Mouse (Mus musculus): ENCODE results near the gene Cxcl16. TPM values are rescaled to one million over a fixed set of nuclear protein-coding genes. Genes with fewer than 3 reads are reported as not detected.

Cxcl16 gene
- polyA plus RNA-seq, 1 experiment: 48.0 TPM

GRCm38 (mm10) chr11:70441882-70442281 is 17.9 kb downstream of the Cxcl16 start:
- H3K27me3 ChIP-seq (ENCODE audit: control insufficient read depth, insufficient read depth, low read length): no peaks in the 10 kb centered on the region
- TF ChIP-seq POLR2A (IDR thresholded peaks at IDR 0.05; ENCODE audit: low read depth, low read length) (no peak), CTCF (IDR thresholded peaks at IDR 0.05; ENCODE audit: extremely low read depth, insufficient read length, insufficient replicate concordance, low read depth, low read length) (no peak)
- H3K36me3 ChIP-seq (ENCODE audit: control insufficient read depth, insufficient read depth, low read length): peaks cover 21% of the 10 kb centered on the region
- no peak overlapping the region for H3K4me3 ChIP-seq (ENCODE audit: low read depth, low read length)
- no peak overlapping the region for H3K27ac ChIP-seq (ENCODE audit: insufficient read depth, low read depth, low read length)
- 88% methylated on average over 7 of the region's 7 CpGs for WGBS
- no peaks in the 10 kb centered on the region for H3K4me1 ChIP-seq (ENCODE audit: control insufficient read depth, insufficient read depth, insufficient read length, low read length)

GRCm38 (mm10) chr11:70440637-70441036 is 19.1 kb downstream of the Cxcl16 start:
- Histone ChIP-seq H3K4me3 (ENCODE audit: low read depth, low read length) (no peak overlapping the region), H3K27me3 (ENCODE audit: control insufficient read depth, insufficient read depth, low read length) (no peaks in the 10 kb centered on the region), H3K4me1 (ENCODE audit: control insufficient read depth, insufficient read depth, insufficient read length, low read length) (no peaks in the 10 kb centered on the region), H3K36me3 (ENCODE audit: control insufficient read depth, insufficient read depth, low read length) (peaks cover 30% of the 10 kb centered on the region), H3K27ac (ENCODE audit: insufficient read depth, low read depth, low read length) (no peak overlapping the region)
- 43% methylated on average over 4 of the region's 4 CpGs for WGBS
- TF ChIP-seq CTCF (IDR thresholded peaks at IDR 0.05; ENCODE audit: extremely low read depth, insufficient read length, insufficient replicate concordance, low read depth, low read length) (no peak), POLR2A (IDR thresholded peaks at IDR 0.05; ENCODE audit: low read depth, low read length) (no peak)

DNA sequence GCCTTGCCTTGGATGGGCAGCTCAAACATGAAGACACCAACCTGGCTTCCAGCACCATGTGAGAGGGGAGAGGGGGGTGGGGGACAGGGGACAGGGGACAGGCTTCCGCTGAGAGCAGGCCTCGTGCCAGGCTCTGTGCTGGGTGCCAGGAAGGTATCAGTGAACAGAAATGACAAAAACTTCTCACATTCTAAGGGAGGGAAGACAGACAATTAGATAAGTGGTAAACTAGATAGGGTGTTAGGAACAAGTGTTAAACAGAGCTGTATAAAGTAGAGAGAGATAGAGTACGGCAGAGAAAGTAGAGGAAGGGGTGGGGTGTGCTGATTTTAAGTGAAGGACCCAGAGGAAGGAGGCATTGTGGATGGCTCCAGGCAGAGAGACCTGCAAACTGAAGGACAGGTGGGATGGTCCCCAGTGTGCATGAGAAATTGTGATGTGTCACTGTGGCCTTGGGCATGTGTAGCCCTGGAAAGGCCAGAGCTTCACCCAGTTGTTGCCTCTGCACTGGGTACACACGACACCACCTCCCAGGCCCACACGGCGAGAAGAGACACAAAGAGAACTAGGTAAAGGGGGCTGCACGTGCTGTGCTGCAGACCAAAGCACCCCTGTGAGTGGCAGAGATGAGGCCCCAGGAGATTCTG is 20.9 kb downstream of the Cxcl16 start:
- peaks cover 30% of the 10 kb centered on the region for H3K36me3 ChIP-seq (ENCODE audit: control insufficient read depth, insufficient read depth, low read length)
- 93% methylated on average over 7 of the region's 7 CpGs for WGBS
- no peaks in the 10 kb centered on the region for H3K4me1 ChIP-seq (ENCODE audit: control insufficient read depth, insufficient read depth, insufficient read length, low read length)
- no peaks in the 10 kb centered on the region for H3K27me3 ChIP-seq (ENCODE audit: control insufficient read depth, insufficient read depth, low read length)
- H3K27ac ChIP-seq (ENCODE audit: insufficient read depth, low read depth, low read length): no peak overlapping the region
- TF ChIP-seq CTCF (IDR thresholded peaks at IDR 0.05; ENCODE audit: extremely low read depth, insufficient read length, insufficient replicate concordance, low read depth, low read length) (no peak), POLR2A (IDR thresholded peaks at IDR 0.05; ENCODE audit: low read depth, low read length) (no peak)
- no peak overlapping the region for H3K4me3 ChIP-seq (ENCODE audit: low read depth, low read length)

DNA sequence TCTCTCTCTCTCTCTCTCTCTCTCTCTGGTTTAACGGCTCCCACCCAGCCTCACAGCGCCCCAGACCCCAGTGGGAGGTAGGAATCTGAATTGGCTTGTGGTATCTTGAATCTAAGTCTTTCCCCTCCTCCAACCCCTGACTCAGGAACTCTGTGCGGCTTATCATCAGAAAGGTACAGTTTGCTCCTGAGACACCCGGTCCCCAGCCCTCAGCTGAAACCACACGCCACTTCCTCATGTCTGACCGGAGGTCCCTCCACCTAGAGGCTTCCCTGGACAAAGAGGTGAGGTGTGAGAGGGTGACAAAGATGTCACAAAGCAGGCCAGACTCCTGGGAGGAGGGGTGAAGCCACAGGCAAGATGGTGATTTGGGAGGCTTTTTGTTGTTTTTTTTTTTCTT is 22.4 kb downstream of the Cxcl16 start:
- Histone ChIP-seq H3K27me3 (ENCODE audit: control insufficient read depth, insufficient read depth, low read length) (no peaks in the 10 kb centered on the region), H3K4me3 (ENCODE audit: low read depth, low read length) (no peak overlapping the region), H3K36me3 (ENCODE audit: control insufficient read depth, insufficient read depth, low read length) (peaks cover 30% of the 10 kb centered on the region), H3K4me1 (ENCODE audit: control insufficient read depth, insufficient read depth, insufficient read length, low read length) (no peaks in the 10 kb centered on the region), H3K27ac (ENCODE audit: insufficient read depth, low read depth, low read length) (no peak overlapping the region)
- no peak for TF ChIP-seq CTCF (IDR thresholded peaks at IDR 0.05; ENCODE audit: extremely low read depth, insufficient read length, insufficient replicate concordance, low read depth, low read length)
- TF ChIP-seq POLR2A (IDR thresholded peaks at IDR 0.05; ENCODE audit: low read depth, low read length): no peak
- 79% methylated on average over 6 of the region's 6 CpGs for WGBS

- no peak for TF ChIP-seq CTCF (IDR thresholded peaks at IDR 0.05; ENCODE audit: extremely low read depth, insufficient read length, insufficient replicate concordance, low read depth, low read length)
- no peak for TF ChIP-seq POLR2A (IDR thresholded peaks at IDR 0.05; ENCODE audit: low read depth, low read length)
- H3K4me1 ChIP-seq (ENCODE audit: control insufficient read depth, insufficient read depth, insufficient read length, low read length): no peaks in the 10 kb centered on the region
- H3K27me3 ChIP-seq (ENCODE audit: control insufficient read depth, insufficient read depth, low read length): no peaks in the 10 kb centered on the region
- peaks cover 28% of the 10 kb centered on the region for H3K36me3 ChIP-seq (ENCODE audit: control insufficient read depth, insufficient read depth, low read length)
- H3K27ac ChIP-seq (ENCODE audit: insufficient read depth, low read depth, low read length): peak overlapping the region; percentile 31; the same call in 1 of the 2 replicates
- H3K4me3 ChIP-seq (ENCODE audit: low read depth, low read length): peak overlapping the region; percentile 14
- WGBS: 69% methylated on average over 5 of the region's 5 CpGs
Observed at GRCm38 (mm10) chr11:70435476-70435875, 24.3 kb downstream of the Cxcl16 start.

- WGBS: 93% methylated on average over 3 of the region's 3 CpGs
- H3K27me3 ChIP-seq (ENCODE audit: control insufficient read depth, insufficient read depth, low read length): no peaks in the 10 kb centered on the region
- H3K4me1 ChIP-seq (ENCODE audit: control insufficient read depth, insufficient read depth, insufficient read length, low read length): no peaks in the 10 kb centered on the region
- peak overlapping the region; percentile 35 for H3K27ac ChIP-seq (ENCODE audit: insufficient read depth, low read depth, low read length)
- H3K4me3 ChIP-seq (ENCODE audit: low read depth, low read length): peak overlapping the region; percentile 55
- TF ChIP-seq CTCF (IDR thresholded peaks at IDR 0.05; ENCODE audit: extremely low read depth, insufficient read length, insufficient replicate concordance, low read depth, low read length) (no peak), POLR2A (IDR thresholded peaks at IDR 0.05; ENCODE audit: low read depth, low read length) (no peak)
- peaks cover 18% of the 10 kb centered on the region; the same call in 1 of the 2 replicates for H3K36me3 ChIP-seq (ENCODE audit: control insufficient read depth, insufficient read depth, low read length)
Observed at GRCm38 (mm10) chr11:70433951-70434350, 25.8 kb downstream of the Cxcl16 start.

DNA sequence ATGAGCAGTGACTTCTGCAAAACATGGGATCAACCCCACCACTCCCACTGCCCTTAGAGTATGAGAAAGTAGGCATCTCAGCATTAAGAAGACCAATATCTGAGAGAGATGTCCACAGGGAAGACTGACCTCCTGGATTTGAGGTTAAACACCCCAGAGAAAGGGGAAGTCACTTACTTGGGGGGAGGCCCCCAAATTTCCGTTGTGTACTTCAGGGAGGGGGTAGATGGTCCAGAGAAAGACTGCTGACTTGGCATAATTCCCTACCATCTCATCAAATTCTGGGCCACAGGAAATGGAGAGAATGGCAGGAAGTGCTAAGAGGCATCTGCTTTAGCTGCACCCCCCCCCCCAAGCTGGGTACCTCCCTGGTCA is 26.2 kb downstream of the Cxcl16 start:
- Histone ChIP-seq H3K27me3 (ENCODE audit: control insufficient read depth, insufficient read depth, low read length) (no peaks in the 10 kb centered on the region), H3K4me1 (ENCODE audit: control insufficient read depth, insufficient read depth, insufficient read length, low read length) (no peaks in the 10 kb centered on the region), H3K36me3 (ENCODE audit: control insufficient read depth, insufficient read depth, low read length) (peaks cover 16% of the 10 kb centered on the region; the same call in 1 of the 2 replicates), H3K4me3 (ENCODE audit: low read depth, low read length) (peak overlapping the region; percentile 55), H3K27ac (ENCODE audit: insufficient read depth, low read depth, low read length) (peak overlapping the region; percentile 50)
- 72% methylated on average over 1 of the region's 1 CpGs for WGBS
- TF ChIP-seq POLR2A (IDR thresholded peaks at IDR 0.05; ENCODE audit: low read depth, low read length) (no peak), CTCF (IDR thresholded peaks at IDR 0.05; ENCODE audit: extremely low read depth, insufficient read length, insufficient replicate concordance, low read depth, low read length) (no peak)

All from small intestine, adult 2 months (tissue).